Mouse (Mus musculus): ENCODE results near the gene Traf7.

The Traf7 gene

DNA sequence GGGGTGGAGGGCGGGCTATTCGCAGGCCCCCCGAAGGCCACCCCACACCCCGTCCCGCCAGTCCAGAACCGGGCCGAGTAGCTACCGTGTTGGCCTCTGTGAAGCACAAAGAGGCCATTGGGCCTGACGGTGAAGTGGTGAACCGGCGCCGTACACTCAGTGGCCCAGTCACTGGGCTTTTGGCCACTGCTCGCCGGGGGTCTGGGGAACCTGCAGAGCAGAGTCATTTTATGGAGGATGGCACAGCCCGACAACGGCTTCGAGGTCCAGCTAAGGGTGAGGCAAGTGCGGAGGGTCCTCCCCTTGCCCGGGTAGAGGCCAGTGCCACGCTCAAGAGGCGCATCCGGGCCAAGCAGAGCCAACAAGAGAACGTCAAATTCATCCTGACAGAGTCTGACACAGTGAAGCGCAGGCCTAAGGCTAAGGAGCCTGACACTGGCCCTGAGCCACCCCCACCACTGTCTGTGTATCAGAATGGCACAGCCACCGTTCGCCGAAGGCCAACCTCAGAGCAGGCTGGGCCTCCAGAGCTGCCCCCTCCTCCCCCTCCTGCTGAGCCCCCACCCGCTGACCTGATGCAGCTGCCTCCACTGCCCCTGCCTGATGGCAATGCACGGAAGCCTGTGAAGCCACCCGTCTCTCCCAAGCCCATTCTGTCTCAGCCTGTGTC, 22.3 kb downstream of the Traf7 start:
- no peak for DNase-seq

DNA sequence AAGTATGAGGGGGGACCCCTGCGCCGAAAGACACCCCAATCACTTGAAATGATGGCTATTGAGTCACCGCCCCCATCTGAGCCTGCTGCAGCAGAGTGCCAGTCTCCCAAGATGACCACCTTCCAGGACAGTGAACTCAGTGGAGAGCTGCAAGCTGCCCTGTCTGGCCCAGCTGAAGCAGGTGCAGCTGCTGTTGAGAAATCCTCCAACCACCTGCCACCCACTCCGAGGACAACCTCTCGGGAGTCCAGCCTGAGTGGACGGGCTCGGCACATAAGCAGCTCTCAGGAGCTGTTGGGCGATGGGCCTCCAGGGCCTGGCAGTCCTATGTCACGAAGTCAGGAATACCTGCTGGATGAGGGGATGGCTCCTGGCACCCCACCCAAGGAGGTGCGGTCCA, 23.7 kb downstream of the Traf7 start:
- DNase-seq, result no peak

DNA sequence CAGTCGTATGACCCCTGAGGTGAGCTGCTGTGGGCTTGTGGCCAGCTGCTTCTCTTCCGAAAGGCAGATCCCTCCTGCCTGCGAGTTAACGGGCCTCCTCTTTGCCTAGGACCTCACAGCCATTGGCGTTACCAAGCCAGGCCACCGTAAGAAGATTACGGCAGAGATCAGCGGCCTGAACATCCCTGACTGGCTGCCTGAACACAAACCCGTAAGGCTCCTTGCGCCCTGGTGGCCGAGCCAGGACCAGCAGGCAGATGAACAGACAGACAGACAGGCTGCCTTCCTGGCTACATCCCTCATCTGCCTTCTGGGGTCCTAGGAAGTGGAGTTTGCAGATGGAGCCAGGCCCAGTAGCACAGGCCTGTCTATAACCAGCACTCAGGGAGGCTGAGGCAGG, 25.5 kb downstream of the Traf7 start:
- no peak for DNase-seq

DNA sequence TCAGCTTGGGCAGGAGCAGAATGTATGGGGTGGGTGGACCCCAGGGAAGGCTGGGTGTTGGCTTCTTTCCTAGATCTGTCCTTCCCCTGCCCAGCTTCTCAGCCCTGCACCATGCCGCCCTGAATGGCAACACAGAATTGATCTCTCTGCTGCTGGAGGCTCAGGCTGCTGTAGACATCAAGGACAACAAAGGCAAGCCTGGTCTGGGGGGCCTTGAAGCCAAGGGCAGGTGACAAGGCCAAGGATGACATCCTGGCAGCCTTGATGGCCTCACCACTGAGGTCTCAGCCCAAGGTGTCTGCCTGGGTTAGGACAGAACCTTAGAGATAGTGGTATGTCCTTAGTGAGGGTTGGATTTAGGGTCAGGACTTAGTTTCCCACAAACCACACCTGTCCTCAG, 31.7 kb downstream of the Traf7 start:
- DNase-seq, result no peak

DNA sequence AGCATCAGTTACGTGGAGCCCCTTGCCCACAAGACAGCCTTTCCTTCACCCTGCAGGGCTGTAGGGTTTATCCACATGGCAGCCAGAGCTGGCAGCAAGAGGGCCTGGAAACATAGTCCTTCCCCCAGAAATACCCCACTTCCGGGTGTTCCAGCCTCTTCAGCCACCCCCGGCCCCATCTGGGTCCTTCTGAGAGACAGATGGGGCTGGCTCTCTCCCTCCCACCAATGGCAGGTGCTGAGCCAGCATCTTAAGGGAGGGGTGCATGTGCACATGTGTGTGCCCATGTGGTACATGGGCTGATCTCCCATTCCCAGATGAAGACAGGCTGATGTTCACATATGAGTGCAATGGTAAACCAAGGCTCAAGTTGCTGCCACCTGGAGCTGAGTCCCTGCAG, 32.3 kb downstream of the Traf7 start:
- no peak for DNase-seq

DNA sequence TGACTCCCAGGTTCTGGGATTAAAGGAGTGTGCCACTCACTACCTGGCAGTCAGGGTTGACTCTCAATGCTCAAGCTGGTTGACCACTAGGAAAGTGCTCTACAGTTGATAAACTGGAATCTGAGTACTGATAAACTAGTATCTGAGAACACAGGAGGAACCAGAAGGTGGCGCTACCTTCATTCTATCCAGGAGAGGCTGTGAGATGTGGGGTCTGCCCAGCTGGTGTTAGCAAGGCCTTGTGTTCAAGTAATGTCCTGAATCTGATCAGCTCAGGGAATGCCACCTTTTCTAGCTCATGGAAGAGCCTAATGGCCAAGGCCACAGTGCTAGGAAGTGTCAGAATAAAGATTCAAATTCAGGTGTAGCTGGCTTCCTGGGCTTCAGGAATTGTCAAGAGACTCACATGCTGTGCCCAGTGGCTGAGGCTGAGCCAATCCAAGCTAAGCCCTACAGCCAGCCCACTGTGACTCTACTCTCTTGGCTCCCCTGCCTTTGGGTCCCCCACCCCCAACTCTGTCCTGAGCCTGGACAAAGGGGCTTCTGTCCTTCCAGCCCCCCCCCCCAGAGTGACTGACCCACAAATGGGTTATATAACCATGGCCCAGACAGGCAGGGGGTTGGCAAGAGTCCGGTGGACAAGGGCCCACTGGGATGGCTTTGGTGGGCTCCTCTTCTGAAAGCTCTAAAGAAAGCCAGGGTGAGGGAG, 33.0 kb downstream of the Traf7 start:
- DNase-seq, result no peak

DNA sequence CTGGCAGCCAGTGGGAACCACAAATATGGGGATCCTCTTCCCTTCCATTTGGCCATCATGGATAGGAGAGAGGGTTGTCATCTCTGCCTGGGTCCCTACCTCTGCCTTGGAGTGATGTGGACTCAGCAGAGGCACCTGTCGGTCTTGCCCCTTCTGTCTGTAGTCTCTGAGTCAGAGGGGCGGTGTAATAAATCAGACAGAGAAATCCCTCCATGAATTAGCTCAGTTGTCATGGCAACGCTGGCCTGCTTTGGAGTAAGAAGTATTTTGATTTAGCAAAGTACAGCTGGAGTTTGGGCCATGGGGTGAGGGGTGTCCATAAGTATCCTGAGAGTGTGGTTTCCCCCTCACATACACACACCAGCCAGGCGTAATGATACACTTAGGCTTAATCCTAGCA, 37.3 kb downstream of the Traf7 start:
- DNase-seq, result no peak

DNA sequence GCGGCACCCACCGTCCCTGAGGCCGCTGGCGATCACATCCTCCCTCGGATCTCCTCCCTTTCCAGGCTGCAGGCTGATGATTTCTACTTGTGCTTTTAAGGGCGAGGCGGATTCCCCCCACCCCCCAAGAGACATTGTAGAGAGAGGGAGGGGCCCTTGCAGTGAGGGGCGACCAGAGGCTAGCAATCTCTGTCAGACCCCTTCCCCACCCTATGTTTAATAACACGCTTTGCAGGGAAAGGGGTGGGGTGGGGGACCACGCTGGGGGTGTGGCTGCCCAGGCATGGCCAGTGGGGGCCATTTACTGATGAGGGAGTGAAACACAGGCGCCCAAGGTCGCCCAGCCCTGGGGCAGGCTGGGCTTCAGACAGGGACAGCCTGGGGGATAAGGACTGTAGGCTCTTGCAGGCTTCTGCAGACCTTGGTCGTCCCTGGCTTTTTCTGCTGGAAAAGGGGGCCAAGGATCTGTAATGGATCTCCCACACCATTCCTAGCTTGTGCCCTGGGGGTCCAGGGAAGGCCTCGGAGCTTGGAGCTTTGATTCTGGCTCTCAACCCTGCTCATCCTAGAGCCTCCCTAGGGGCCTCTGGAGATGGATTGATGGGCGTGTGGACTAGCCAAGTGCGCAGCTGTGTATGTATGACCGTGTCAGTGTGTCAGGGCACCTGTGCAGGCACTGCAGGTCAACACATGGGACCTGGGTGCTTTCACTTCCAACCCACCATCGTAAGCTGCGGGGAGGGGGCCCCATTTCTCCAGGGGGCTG, 38.3 kb downstream of the Traf7 start:
- DNase-seq, result no peak

DNA sequence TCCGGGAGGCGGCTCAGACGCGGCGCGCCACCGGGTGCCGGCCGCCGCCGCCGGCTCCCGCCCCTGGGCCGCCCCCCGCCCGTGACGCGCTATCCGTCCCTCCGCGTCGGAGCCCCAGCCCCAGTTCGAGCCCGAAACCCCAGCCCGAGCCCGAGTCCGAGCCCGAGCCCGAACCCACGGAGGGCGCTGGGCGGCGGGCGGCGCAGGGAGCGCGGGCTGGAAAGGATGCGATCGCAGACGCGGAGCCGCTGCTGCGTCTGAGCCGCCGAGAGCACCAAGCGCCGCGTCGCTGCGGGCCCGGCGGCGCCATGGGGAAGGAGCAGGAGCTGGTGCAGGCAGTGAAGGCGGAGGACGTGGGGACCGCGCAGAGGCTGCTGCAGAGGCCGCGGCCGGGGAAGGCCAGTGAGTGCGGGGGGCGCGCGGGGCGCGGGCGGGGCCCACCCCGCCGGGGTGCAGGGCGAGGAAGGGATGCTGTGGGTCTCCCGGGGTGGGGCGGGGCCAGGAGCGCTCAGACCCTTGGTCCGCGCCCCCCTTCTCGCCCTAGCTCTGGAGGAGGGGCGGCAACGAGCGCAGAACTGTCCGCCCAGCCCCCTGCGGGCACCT, 39.0 kb downstream of the Traf7 start:
- DNase-seq, result no peak

DNA sequence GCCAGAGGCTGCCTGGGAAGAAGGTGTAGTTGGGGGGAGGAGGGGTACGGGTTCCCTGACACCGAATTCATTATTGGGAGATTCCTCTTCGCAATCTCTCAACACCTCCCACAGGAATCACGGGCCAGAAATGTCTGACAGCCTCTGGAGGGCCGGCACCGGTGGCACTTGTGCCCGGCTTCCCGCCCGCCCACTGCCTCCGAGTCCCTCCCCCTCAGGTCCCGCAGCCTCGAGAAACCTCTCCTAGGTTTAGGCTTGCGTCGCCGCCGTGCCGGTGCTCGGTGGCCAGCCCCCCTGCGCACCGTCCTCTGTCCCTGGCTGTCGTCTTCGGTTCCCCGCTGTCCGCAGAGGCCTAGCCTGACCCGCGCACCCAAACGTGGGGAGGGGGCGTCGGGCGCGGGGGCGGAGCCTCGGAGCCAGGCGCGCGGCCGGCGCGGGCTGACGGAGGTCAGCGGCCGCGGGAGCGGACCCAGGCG, 39.5 kb downstream of the Traf7 start, which contains the start of gene Caskin1:
TSS of gene Caskin1 (plus strand) at position 416 of the 476 bp plus-strand sequence.
- DNase-seq, result no peak

DNA sequence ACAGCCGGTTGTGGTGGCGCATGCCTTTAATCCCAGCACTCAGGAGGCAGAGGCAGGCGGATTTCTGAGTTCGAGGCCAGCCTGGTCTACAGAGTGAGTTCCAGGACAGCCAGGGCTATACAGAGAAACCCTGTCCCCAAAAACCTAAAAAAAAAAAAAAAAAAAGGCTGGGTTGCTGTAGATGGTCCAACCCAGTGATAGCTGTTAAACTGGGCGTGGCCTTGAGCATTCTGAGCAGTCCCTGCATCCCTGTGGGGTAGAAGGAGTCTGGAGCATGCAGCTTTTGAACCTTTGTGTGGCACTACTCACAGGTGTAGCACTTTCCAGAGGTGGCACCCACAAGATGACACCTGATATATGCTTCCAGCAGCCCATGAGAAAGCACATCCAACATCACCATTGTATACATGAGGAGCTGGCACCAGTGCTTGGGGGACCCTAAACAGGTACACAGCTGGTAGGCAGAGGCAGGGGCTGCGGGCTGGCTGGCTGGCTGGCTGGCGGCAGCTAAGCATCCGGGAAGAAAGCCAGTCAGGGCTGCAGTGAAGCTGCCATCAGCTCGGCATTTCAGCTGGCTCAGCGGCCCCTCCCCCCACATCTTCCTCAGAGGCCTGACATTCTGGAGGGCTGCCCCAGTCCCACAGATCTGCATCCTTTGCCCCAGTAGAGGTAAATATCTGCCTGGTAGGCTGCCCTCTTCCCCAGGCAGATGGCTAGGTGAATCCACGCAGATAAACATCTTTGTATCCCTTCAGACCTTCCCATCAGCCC, 42.5 kb downstream of the Traf7 start:
- no peak for DNase-seq

DNA sequence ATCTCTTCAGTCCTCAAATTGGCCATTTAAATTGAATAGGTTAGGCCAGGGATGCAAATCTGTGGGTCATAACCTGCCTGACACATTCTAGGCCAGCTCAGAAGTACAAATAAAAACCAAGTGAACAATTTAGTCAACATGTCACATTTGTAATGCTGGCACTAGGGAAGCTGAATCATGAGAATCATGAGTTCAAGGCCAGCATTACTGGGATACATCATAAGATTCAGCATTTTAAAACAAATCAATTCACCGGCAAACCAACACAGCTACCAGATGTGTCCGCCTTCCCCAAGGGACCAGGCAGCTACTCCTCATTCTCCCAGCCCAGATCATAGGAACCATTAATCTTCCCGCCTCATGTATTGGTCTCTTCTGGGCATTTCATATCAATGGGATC, 44.2 kb downstream of the Traf7 start:
- no peak for DNase-seq

DNA sequence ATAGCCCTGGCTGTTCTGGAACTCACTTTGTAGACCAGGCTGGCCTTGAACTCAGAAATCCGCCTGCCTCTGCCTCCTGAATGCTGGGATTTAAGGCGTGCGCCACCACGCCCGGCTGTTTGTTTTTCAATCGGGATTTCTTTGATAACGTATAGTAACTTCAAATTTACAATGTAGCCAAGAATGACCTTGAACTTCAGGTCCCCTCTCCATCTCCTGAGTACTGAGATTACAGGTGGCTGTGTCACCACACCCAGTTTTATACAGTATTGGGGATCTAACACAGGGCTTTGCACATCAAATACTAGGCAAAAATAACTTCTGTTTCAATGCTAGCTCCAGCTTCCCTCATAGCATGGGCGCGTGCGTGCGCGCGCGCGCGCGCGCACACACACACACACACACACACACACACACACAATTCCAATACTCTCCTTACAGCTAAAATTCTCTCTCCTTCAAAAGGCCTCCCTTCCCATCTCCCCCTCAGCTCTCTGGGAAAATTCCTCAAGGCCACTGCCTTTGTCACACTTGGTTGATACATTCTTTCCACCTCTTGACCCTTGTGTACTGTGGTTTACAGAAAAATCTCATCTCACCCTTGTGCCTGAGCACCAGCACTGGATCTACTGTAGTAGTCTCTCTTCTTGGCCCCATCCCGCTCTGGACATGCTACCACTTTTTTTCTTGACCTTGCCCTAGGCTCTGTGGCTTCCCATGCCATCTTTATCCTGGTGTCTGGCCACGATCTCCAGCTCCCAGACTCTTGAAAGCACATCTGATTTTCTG, 46.5 kb downstream of the Traf7 start:
- no peak for DNase-seq

DNA sequence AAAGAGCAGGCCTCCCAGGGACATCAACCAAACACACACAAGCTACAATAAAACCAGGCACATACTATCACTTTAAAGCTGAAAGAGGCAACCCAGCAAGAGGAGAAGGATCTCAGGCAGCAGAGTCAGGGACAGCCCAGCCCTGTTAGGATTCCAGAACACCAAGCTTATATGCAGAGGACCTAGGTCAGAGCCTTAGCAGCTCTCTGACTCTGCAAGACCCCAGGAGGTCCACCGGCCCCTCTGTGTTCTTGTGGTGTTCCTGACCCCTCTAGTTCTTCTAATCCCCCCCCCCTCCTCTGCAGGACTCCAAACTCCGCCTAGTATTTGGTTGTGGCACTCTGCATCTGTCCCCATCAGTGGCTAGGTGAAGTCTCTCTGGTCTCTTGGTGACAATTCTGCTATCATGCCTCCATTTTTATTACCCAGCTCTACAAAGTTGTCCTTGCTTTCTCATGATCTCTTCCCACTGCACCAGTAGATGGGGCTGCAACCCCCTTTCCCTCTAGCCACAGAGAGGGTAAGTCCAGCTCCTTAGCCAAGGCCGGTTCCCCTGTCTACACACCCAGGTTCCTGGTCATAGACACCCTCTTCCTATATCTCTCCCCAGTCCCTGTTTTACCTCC, 47.4 kb downstream of the Traf7 start:
- DNase-seq, result no peak

DNA sequence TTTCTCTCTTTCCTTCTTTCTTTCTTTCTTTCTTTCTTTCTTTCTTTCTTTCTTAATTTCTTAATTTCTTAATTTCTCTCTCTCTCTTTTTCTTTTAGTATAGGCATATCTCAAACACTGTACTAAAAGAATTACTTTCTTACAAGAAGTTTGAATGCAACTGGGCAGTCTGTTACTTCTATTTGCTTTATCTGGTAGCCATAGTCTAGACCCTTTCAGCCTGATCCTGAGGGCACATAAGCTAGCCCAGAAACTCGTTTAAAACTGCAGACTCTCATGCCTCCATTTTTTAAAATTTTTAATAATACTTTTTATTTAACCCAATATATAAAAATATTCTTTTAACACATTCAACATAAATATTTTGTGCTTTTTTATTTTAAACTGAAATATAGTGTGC, 48.3 kb downstream of the Traf7 start:
- DNase-seq, result no peak

DNA sequence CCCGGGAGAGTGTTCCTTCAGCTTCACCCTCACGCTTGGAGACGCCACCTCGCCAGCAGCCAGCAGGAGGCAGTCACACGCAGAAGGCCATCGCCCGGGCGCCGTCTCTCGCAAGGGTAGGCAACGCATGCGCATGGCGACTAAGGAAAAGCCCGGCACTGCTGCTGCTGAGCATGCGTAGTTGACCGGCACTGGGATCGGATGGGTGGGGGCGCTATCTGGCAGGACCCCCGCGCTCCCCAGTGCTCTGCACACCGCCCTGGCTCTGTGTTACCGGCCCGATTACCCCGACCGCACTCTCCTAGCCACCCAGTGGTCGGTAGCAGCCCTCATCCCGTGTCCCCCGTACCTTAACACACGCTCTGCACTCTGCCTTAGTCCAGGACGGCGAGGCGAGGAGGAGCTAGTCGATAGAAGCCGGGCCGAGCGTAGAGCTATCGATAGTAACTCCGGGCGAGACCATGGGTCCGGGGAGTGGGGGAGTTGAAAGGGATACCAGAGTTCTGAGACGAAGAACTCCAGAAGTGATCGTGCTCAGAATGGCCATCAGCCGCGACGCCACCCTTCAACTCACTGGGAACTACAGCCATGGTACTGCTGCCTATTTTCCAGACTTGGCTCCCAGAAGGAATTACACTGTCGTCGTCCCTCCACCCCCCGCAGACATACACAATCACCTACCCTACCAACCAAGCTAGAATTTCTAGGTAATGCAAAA, 48.9 kb downstream of the Traf7 start, which contains the start of gene Mlst8:
TSS of gene Mlst8 (minus strand) at position 416 of the 718 bp plus-strand sequence.
- DNase-seq, result peak; percentile 91 to 92

DNA sequence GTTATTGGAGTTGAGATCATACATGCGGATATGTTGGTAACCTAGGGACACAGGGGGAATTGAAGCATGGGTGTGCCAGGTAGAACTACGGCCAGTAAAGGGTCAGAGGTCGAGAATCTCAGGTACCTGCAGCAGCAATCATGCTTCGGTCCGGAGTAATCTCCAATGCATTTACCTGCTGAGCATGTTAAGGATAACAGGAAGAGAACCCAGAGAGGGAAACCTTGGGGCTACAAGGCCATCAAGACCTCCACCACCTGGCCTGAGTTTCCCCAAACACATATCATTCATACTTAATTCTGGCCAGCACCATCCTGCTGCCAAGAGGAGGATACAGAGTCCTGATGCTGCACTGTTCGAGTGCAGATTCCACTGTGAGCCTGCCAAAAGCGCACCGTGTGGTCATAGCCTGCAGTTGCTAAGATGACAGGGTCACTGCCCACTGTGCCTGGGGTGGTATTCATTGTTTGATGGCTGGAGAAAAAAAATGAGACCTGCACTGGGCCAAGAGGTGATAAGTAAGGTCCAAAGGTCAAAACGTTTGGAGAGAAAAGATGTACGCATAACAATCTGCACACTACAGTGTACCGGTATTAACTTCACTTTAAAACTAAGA, 49.6 kb downstream of the Traf7 start:
- DNase-seq, result no peak

DNA sequence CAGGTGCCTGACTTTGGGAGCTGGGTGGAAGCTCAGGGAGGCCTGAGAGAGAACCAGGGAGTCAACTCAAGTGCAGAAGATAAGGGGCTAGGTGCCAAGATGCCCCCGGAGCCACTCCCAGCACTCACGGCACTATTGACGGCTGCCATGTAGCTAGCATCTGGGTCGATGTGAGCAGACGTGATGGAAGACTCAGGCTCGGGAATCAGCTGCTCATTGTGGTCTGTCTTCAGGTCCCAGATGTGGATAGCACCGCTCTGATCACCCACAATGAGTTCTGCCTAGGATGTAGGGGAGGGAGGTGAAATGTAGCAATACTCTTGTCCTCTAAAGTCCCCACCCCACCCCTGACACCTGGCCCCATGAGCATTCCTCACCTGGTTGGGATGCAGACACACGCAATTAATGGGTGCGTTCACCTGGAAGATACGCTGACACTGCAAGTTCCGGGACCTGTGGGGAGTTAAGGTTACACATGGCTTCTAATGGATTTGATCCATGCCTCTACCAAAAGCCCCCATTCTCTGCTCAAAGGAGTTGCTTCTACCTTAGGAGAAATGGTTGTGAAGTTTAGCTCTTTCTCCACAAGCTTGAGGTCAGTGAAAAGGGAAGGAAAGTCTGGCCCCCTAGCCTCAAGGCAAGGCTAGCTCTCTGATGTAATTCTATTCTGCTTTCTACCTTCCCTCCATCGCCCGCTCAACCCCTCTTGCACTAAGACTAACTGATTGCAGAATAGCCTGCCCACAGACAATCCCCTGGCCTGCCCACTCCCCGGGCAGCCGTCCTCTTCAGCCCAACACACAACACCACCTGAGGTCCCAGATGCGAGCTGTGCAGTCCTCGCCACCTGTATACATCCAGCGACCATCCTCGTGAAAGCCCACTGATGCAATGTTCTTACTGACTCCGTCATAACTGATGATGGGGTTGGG, 50.4 kb downstream of the Traf7 start:
- no peak for DNase-seq

Data from thymus, adult 18-20 months (tissue).